Mouse (Mus musculus) urinary bladder, postnatal 10 days (tissue): ENCODE results near the gene Sprr2f.

ENCODE experiments used
- DNase-seq: peaks from one replicate; pipeline ENCODE4 v3.0.0; 2022; ENCODE audit warnings: low spot score

The Sprr2f gene

DNA sequence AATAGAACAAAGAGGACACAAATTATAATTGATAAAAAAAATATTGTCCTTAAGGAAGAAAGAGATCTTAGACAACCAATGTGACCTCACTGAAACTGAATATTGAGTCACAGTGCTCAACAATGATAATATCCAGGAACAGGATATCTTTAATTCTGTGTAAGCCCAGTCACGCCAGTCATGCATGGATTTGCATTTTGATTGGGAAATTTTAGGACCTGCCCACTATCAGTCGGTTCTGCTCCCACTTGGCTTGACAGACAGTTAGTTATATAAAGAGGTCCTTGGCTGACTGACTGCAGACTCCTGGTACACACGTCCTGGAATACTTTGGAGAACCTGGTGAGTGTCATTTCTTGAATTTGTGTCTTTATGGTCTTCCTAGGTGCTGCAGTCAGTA is at the start of gene Sprr2f:
Gene Sprr2f, plus strand, starts transcription at position 301 of the 400 bp plus-strand sequence.
- DNase-seq, result no peak

DNA sequence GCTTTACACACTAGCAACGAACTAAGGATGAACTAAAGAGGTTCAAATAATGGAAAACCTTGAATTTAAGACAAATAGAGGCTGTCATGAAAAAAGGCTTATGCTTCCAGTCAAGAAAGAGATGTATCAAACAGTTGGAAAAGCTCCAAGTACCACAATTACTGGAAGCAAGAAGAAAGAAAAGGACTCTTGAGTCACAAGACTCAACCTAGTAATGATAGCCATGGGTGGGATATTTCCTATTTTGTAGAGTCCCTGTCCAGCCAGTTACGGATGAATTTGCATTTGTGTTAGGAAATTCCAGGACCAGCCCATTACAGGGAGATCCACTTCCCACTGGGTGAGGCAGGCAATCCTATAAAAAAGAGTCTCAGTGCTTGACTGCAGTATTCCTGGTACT is 48.7 kb upstream of the Sprr2f start, which contains the start of gene Sprr2b:
Gene Sprr2b, plus strand, starts transcription at position 301 of the 400 bp plus-strand sequence.
- DNase-seq, result no peak

DNA sequence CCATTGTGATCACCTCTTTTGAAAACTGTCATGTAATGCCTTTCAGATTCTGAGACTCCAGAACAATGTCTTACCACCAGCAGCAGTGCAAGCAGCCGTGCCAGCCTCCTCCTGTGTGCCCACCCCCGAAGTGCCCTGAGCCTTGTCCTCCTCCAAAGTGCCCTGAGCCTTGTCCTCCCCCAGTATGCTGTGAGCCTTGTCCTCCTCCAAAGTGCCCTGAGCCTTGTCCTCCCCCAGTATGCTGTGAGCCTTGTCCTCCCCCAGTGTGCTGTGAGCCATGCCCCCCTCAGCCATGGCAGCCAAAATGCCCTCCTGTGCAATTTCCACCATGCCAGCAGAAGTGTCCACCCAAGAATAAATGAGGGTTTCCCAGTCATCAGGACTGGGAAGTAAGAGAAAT is 47.6 kb upstream of the Sprr2f start:
- DNase-seq, result no peak

- DNase-seq, result no peak
Measured at GRCm38 (mm10) chr3:92336278-92336677, 28.7 kb upstream of the Sprr2f start.

GRCm38 (mm10) chr3:92338840-92339239 is 26.1 kb upstream of the Sprr2f start, which contains the start of gene Sprr2d:
Gene Sprr2d, plus strand, starts transcription at chr3:92339140.
- no peak for DNase-seq

DNA sequence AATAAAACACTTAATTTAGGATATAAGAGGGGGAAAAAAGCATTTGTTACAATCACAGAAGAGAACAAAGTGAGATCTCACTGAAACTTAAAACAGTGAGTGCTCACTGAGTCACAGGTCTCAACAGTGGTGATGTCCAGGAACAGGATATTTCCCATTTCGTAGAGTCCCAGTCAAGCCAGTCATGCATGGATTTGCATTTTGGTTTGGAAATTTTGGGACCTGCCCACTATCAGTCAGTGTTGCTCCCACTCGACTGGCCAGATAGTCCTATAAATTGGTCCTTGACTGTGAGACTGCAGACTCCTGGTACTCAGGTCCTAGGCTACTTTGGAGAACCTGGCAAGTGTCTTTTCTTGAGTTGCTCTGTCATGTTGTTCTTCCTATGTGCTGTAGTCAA is 13.1 kb upstream of the Sprr2f start, which contains the start of gene Sprr2e:
Gene Sprr2e, plus strand, starts transcription at position 301 of the 400 bp plus-strand sequence.
- no peak for DNase-seq

DNA sequence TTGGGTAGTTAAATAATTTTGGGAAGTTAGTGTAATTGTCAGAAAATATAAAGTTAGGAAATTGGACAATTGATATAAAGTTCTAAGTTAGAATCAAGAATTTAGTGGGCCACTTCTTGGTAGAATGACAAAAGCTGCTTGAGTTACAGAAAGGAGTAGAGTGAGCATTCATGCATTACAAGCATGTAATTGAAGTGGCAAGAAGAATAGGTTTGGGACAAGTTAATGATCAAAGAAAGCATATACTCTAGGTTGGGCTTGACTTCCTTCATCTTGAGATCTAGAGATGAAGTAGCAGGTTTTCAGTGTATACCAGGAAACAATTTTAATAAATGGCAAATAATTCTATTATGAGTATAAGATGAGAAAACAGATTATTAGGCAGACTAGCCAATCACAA is 3.4 kb upstream of the Sprr2f start:
- no peak for DNase-seq

DNA sequence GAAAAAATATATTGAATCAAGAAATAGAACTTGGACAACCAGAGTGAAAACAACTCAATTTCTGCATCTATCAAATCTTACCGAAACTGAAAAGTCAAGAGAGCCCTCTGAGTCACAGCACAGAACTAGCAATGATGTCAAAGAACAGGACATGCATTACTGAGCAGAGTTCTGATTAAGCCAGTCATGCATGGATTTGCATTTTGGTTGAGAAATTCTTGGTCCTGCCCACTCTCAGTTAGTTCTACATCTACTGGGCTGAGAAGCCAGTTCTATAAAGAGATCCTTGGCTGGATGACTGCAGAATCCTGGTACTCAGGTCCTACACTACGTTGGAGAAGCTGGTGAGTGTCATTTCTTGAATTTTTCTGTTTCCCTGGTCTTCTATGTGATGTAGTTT is 8.6 kb downstream of the Sprr2f start:
- DNase-seq, result no peak

- DNase-seq, result no peak
Measured at GRCm38 (mm10) chr3:92385385-92385784, 20.4 kb downstream of the Sprr2f start, which contains the start of gene Sprr2h. Gene Sprr2h, plus strand, starts transcription at chr3:92385685.

DNA sequence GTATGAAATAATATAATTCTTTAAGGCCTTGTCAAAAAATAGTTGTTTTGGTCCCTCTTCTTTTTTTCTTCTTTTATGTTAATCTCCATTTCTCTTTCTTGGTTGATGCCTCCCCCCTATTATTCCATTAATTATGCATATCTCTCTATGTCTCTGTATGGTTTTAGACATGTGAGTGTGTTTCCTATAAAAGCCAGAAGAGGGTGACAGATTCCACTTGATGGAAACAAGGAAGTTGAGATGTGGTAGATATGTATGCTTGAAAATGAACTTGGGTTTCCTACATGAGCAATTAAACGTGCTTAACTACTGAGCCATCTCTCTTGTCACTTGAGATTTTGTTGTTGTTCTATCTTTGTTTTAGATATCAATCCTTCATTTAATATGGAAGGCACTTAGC is 29.3 kb downstream of the Sprr2f start:
- no peak for DNase-seq

GRCm38 (mm10) chr3:92407691-92408090 is 42.7 kb downstream of the Sprr2f start, which contains the start of gene Sprr2i:
Gene Sprr2i, plus strand, starts transcription at chr3:92407991.
- no peak for DNase-seq
